Mouse (Mus musculus): ENCODE measurements around the gene Galnt7.

The Galnt7 gene

GRCm38 (mm10) chr8:57628787-57629664, 23.8 kb downstream of the Galnt7 start:
- DNase-seq (ENCODE audit: low read depth) = no peak

GRCm38 (mm10) chr8:57627946-57628786, 24.7 kb downstream of the Galnt7 start:
- DNase-seq (ENCODE audit: low read depth) = no peak

GRCm38 (mm10) chr8:57623955-57624354, 28.9 kb downstream of the Galnt7 start:
- DNase-seq (ENCODE audit: low read depth) = no peak

GRCm38 (mm10) chr8:57623051-57623450, 29.8 kb downstream of the Galnt7 start:
- DNase-seq (ENCODE audit: low read depth) = no peak

GRCm38 (mm10) chr8:57616965-57617364, 35.9 kb downstream of the Galnt7 start:
- DNase-seq (ENCODE audit: low read depth) = no peak

- DNase-seq (ENCODE audit: low read depth) = no peak
Measured at GRCm38 (mm10) chr8:57615016-57615657, 37.7 kb downstream of the Galnt7 start.

GRCm38 (mm10) chr8:57611419-57611977, 41.3 kb downstream of the Galnt7 start:
- DNase-seq (ENCODE audit: low read depth) = peak; percentile 75

- DNase-seq (ENCODE audit: low read depth) = peak; percentile 52
Measured at GRCm38 (mm10) chr8:57610706-57611418, 42.0 kb downstream of the Galnt7 start.

GRCm38 (mm10) chr8:57602511-57602910, 50.3 kb downstream of the Galnt7 start:
- no peak for DNase-seq (ENCODE audit: low read depth)

- no peak for DNase-seq (ENCODE audit: low read depth)
Measured at GRCm38 (mm10) chr8:57601987-57602418, 50.8 kb downstream of the Galnt7 start.

- DNase-seq (ENCODE audit: low read depth) = no peak
Measured at GRCm38 (mm10) chr8:57599813-57600555, 52.8 kb downstream of the Galnt7 start.

- peak; percentile 22 for DNase-seq (ENCODE audit: low read depth)
Measured at GRCm38 (mm10) chr8:57595853-57596252, 57.0 kb downstream of the Galnt7 start.

GRCm38 (mm10) chr8:57594175-57594885, 58.5 kb downstream of the Galnt7 start:
- DNase-seq (ENCODE audit: low read depth) = peak; percentile 75

GRCm38 (mm10) chr8:57592604-57593003, 60.2 kb downstream of the Galnt7 start:
- DNase-seq (ENCODE audit: low read depth) = peak; percentile 82

- DNase-seq (ENCODE audit: low read depth) = no peak
Measured at GRCm38 (mm10) chr8:57591681-57592080, 61.2 kb downstream of the Galnt7 start.

- DNase-seq (ENCODE audit: low read depth) = peak; percentile 65
Measured at GRCm38 (mm10) chr8:57590015-57590414, 62.8 kb downstream of the Galnt7 start.

- DNase-seq (ENCODE audit: low read depth) = peak; percentile 93
Measured at GRCm38 (mm10) chr8:57589176-57589575, 63.7 kb downstream of the Galnt7 start.

GRCm38 (mm10) chr8:57588604-57589003, 64.2 kb downstream of the Galnt7 start:
- DNase-seq (ENCODE audit: low read depth) = no peak

GRCm38 (mm10) chr8:57586667-57587066, 66.2 kb downstream of the Galnt7 start:
- DNase-seq (ENCODE audit: low read depth) = peak; percentile 50

GRCm38 (mm10) chr8:57585831-57586230, 67.0 kb downstream of the Galnt7 start:
- DNase-seq (ENCODE audit: low read depth) = no peak

All from 416B (cell line).